Mouse (Mus musculus): ENCODE results near the gene Mbnl2.

DNA sequence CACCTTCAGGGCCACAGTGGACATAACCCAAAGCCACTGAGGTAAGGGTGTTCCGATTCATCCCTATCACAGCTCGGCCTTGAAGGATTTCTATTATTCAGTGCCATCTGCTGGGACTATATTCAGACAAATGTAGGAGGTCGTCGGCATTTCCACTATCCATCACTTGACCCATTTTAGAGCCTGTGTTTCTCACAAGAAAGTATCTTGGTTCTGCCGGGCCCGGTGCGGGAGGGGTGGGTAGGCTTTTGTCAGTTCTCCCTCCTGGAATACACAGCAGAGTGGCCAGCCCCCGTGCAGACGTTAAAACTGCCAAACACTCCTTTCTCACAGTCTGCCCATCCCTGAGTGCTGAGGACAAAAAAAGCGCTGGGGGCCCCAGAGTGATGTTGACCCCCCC, 134.4 kb downstream of the Mbnl2 start:
- no peak for TF ChIP-seq CTCF (IDR thresholded peaks at IDR 0.05; ENCODE audit: extremely low read depth, insufficient read length, insufficient replicate concordance, low read depth, low read length)
- TF ChIP-seq POLR2A (IDR thresholded peaks at IDR 0.05; ENCODE audit: low read depth, low read length): no peak

Data from small intestine, adult 2 months (tissue).